Mouse (Mus musculus): ENCODE measurements around the gene Ccdc81.

DNA sequence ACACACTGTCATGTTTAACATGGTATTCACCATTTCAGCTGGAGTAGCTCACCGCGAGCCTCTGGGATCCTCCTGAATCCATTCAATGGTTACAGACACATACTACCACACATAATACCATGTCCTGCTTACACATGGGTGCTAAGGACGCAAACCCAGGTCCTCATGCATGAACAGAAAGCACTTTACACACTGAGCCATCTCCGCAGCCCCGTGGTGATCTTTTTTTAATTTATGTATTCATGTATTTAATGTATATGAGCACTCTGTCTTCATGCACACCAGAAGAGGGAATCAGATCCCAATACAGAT, 61.1 kb downstream of the Ccdc81 start:
- TF ChIP-seq CTCF (IDR thresholded peaks at IDR 0.05; ENCODE audit: borderline replicate concordance, extremely low read depth, insufficient read depth, insufficient read length) = no peak
- no peak for TF ChIP-seq POLR2A (IDR thresholded peaks at IDR 0.05; ENCODE audit: borderline replicate concordance, extremely low read depth, insufficient read depth, insufficient read length, poor library complexity, severe bottlenecking)

Data from brain, embryonic 14.5 days (tissue).